Mouse (Mus musculus): ENCODE measurements around the gene Zbtb38.

Zbtb38 gene

GRCm38 (mm10) chr9:96635899-96636298 lies 116.7 kb downstream of the Zbtb38 start:
- no peak for DNase-seq

GRCm38 (mm10) chr9:96635176-96635575 lies 117.5 kb downstream of the Zbtb38 start:
- DNase-seq = no peak

GRCm38 (mm10) chr9:96633771-96634170 lies 118.9 kb downstream of the Zbtb38 start:
- no peak for DNase-seq

All from embryo, embryonic 11 days (tissue).